Mouse (Mus musculus) lung, embryonic 16.5 days (tissue): ENCODE results near the gene Gm49358. TPM values are rescaled to one million over a fixed set of nuclear protein-coding genes. Genes with fewer than 3 reads are reported as not detected.

Experiments used
- ATAC-seq: fragments of 200-750 bp; cut with Nextera tagmentation; 2 replicates; pipeline ENCODE4 v1.8.0; 2017; ENCODE audit warnings: low read depth, mild to moderate bottlenecking, moderate library complexity
- H3K27ac ChIP-seq: fragments of 300-500 bp; sonication (generic); 2 replicates; pipeline ENCODE4 v1.5.1; 2014; ENCODE audit warnings: mild to moderate bottlenecking, control low read depth, low read length
- H3K27me3 ChIP-seq: fragments of 300-500 bp; sonication (generic); 2 replicates; pipeline ENCODE4 v1.6.1; 2014; ENCODE audit warnings: low read depth, low read length, mixed read lengths; ENCODE audit not compliant: control insufficient read depth, insufficient read depth
- H3K36me3 ChIP-seq: fragments of 300-500 bp; sonication (generic); 2 replicates; pipeline ENCODE4 v1.6.1; 2014; ENCODE audit warnings: low read length; ENCODE audit not compliant: control insufficient read depth, insufficient read depth
- H3K4me1 ChIP-seq: fragments of 300-500 bp; sonication (generic); replicated peaks from 2 replicates; pipeline ENCODE4 v1.6.1; 2014; ENCODE audit warnings: low read length, mixed read lengths; ENCODE audit not compliant: control insufficient read depth, insufficient read depth
- H3K4me2 ChIP-seq: fragments of 300-500 bp; sonication (generic); 2 replicates; pipeline ENCODE4 v1.6.1; 2014; ENCODE audit warnings: low read depth, low read length, control low read depth
- H3K4me3 ChIP-seq: fragments of 300-500 bp; sonication (generic); 2 replicates; pipeline ENCODE4 v1.5.1; 2014; ENCODE audit warnings: mild to moderate bottlenecking, low read length, control low read depth
- H3K9ac ChIP-seq: fragments of 300-500 bp; sonication (generic); 2 replicates; pipeline ENCODE4 v1.6.1; 2014; ENCODE audit warnings: low read length, control low read depth
- H3K9me3 ChIP-seq: fragments of 300-500 bp; sonication (generic); 2 replicates; pipeline ENCODE4 v1.6.1; 2016; ENCODE audit warnings: low read length; ENCODE audit not compliant: control insufficient read depth
- WGBS: fragments of 180-500 bp; shearing (Covaris S2); extraction: QIAGEN DNeasy Blood & Tissue Kit; methylation state at CpG from one replicate; pipeline ENCODE4 v1.1.7; 2014; 5-methylcytosine and 5-hydroxymethylcytosine counted together
- polyA plus RNA-seq: library from polyadenylated mRNA; unstranded; fragments of >200 nt; fragmentation: Nextera tagmentation; extraction: Ambion mirVana; gene quantifications from 2 replicates; pipeline ENCODE4 v1.2.1, GENCODE M21; 2015

The Gm49358 gene
- polyA plus RNA-seq, 1 experiment from 2014 or later = not detected

- WGBS = 50% methylated on average over 6 of the region's 6 CpGs
- H3K4me3 ChIP-seq = no peak overlapping the region
- H3K9ac ChIP-seq = no peak overlapping the region
- H3K27ac ChIP-seq = no peak overlapping the region
- H3K36me3 ChIP-seq = no peaks in the 10 kb centered on the region
- H3K4me1 ChIP-seq = no peaks in the 10 kb centered on the region
- no peaks in the 10 kb centered on the region for H3K9me3 ChIP-seq
- no peak overlapping the region for H3K4me2 ChIP-seq
- 0 out of 2 replicates have a peak, but pooled peaks have one; percentile 34 for ATAC-seq
- H3K27me3 ChIP-seq = no peaks in the 10 kb centered on the region
Observed at GRCm38 (mm10) chr10:86772231-86772631, 8.5 kb downstream of the Gm49358 start.

GRCm38 (mm10) chr10:86773360-86773759 is 9.6 kb downstream of the Gm49358 start:
- no peak overlapping the region for H3K4me2 ChIP-seq
- H3K9me3 ChIP-seq = no peaks in the 10 kb centered on the region
- peaks cover 5% of the 10 kb centered on the region for H3K4me1 ChIP-seq
- H3K9ac ChIP-seq = no peak overlapping the region
- WGBS = 48% methylated on average over 4 of the region's 4 CpGs
- no peak overlapping the region for H3K4me3 ChIP-seq
- no peaks in the 10 kb centered on the region for H3K27me3 ChIP-seq
- no peak for ATAC-seq
- no peaks in the 10 kb centered on the region for H3K36me3 ChIP-seq
- H3K27ac ChIP-seq = no peak overlapping the region

GRCm38 (mm10) chr10:86776281-86776680 is 12.5 kb downstream of the Gm49358 start:
- Histone ChIP-seq H3K27me3 (no peaks in the 10 kb centered on the region), H3K4me1 (peaks cover 13% of the 10 kb centered on the region), H3K9me3 (no peaks in the 10 kb centered on the region), H3K4me3 (no peak overlapping the region), H3K27ac (no peak overlapping the region), H3K9ac (no peak overlapping the region), H3K4me2 (no peak overlapping the region), H3K36me3 (no peaks in the 10 kb centered on the region)
- WGBS = 67% methylated on average over 9 of the region's 9 CpGs
- no peak for ATAC-seq

GRCm38 (mm10) chr10:86777614-86778319 is 14.0 kb downstream of the Gm49358 start:
- Histone ChIP-seq H3K27me3 (no peaks in the 10 kb centered on the region), H3K36me3 (no peaks in the 10 kb centered on the region), H3K9ac (peak overlapping the region; percentile 74), H3K9me3 (no peaks in the 10 kb centered on the region), H3K4me3 (peak overlapping the region; percentile 78), H3K4me2 (peak overlapping the region; percentile 99), H3K4me1 (peaks cover 17% of the 10 kb centered on the region), H3K27ac (peak overlapping the region; percentile 75)
- no peak for ATAC-seq
- 39% methylated on average over 19 of the region's 19 CpGs for WGBS

GRCm38 (mm10) chr10:86778398-86779116 is 14.8 kb downstream of the Gm49358 start, which contains the start of gene Nt5dc3:
Gene Nt5dc3 (plus strand): TSS chr10:86779005.
- H3K27me3 ChIP-seq = no peaks in the 10 kb centered on the region
- H3K4me3 ChIP-seq = peak within 1 kb of the TSS; percentile 78
- peak within 1 kb of the TSS; percentile 75 for H3K27ac ChIP-seq
- peak within 1 kb of the TSS; percentile 99 for H3K4me2 ChIP-seq
- H3K4me1 ChIP-seq = peaks cover 17% of the 10 kb centered on the region
- peak within 1 kb of the TSS; percentile 78 for H3K9ac ChIP-seq
- H3K36me3 ChIP-seq = no peaks in the 10 kb centered on the region
- ATAC-seq = peak; percentile 98
- under 1% methylated on average over 44 of the region's 44 CpGs for WGBS
- H3K9me3 ChIP-seq = no peaks in the 10 kb centered on the region

- H3K4me3 ChIP-seq = peak overlapping the region; percentile 78
- H3K9me3 ChIP-seq = no peaks in the 10 kb centered on the region
- WGBS = under 1% methylated on average over 43 of the region's 58 CpGs
- H3K36me3 ChIP-seq = no peaks in the 10 kb centered on the region
- peak overlapping the region; percentile 59 for H3K27ac ChIP-seq
- peaks cover 17% of the 10 kb centered on the region for H3K4me1 ChIP-seq
- peak; percentile 18; the same call in 1 of the 2 replicates for ATAC-seq
- peak overlapping the region; percentile 99 for H3K4me2 ChIP-seq
- no peaks in the 10 kb centered on the region for H3K27me3 ChIP-seq
- H3K9ac ChIP-seq = peak overlapping the region; percentile 78
Observed at GRCm38 (mm10) chr10:86779117-86779755, 15.5 kb downstream of the Gm49358 start.

- ATAC-seq = no peak
- Histone ChIP-seq H3K9ac (peak overlapping the region; percentile 78), H3K27me3 (no peaks in the 10 kb centered on the region), H3K27ac (no peak overlapping the region), H3K36me3 (no peaks in the 10 kb centered on the region), H3K9me3 (no peaks in the 10 kb centered on the region), H3K4me2 (peak overlapping the region; percentile 99), H3K4me3 (peak overlapping the region; percentile 78), H3K4me1 (peaks cover 17% of the 10 kb centered on the region)
- 25% methylated on average over 12 of the region's 12 CpGs for WGBS
Observed at GRCm38 (mm10) chr10:86779816-86780500, 16.2 kb downstream of the Gm49358 start.

GRCm38 (mm10) chr10:86781641-86782040 is 17.9 kb downstream of the Gm49358 start:
- H3K27ac ChIP-seq = no peak overlapping the region
- H3K9me3 ChIP-seq = no peaks in the 10 kb centered on the region
- H3K9ac ChIP-seq = 0 out of 2 replicates have a peak overlapping the region, but pooled peaks have one; percentile 4
- no peaks in the 10 kb centered on the region for H3K27me3 ChIP-seq
- H3K4me1 ChIP-seq = peaks cover 17% of the 10 kb centered on the region
- 54% methylated on average over 5 of the region's 5 CpGs for WGBS
- H3K4me2 ChIP-seq = no peak overlapping the region
- no peak overlapping the region for H3K4me3 ChIP-seq
- H3K36me3 ChIP-seq = no peaks in the 10 kb centered on the region
- no peak for ATAC-seq
